Mouse (Mus musculus) intestine, postnatal 0 days (tissue): Measurements from ENCODE around the gene Dscam. TPM values are rescaled to one million over a fixed set of nuclear protein-coding genes. Genes with fewer than 3 reads are reported as not detected.
A peak's percentile ranks its signal among the peaks of the same experiment; 100 is the strongest.

Experiments used
- ATAC-seq: fragments of 200-750 bp; cut with Nextera tagmentation; 2 replicates; pipeline ENCODE4 v1.8.0; 2017; ENCODE audit warnings: mild to moderate bottlenecking, moderate TSS enrichment, moderate library complexity
- H3K27ac ChIP-seq: fragments of 300-500 bp; sonication (generic); 2 replicates; pipeline ENCODE4 v1.5.1; 2014; ENCODE audit warnings: mild to moderate bottlenecking, low read depth, low read length, moderate library complexity
- H3K27me3 ChIP-seq: fragments of 300-500 bp; sonication (generic); replicated peaks from 2 replicates; pipeline ENCODE4 v1.6.1; 2014; ENCODE audit warnings: low read length, mixed read lengths; ENCODE audit not compliant: control insufficient read depth, insufficient read depth
- H3K36me3 ChIP-seq: fragments of 300-500 bp; sonication (generic); 2 replicates; pipeline ENCODE4 v1.6.1; 2014; ENCODE audit warnings: mild to moderate bottlenecking, moderate library complexity; ENCODE audit not compliant: control insufficient read depth, insufficient read depth
- H3K4me1 ChIP-seq: fragments of 300-500 bp; sonication (generic); replicated peaks from 2 replicates; pipeline ENCODE4 v1.6.1; 2014; ENCODE audit warnings: antibody characterized with exemption, low read length, mixed read lengths; ENCODE audit not compliant: control insufficient read depth, insufficient read depth
- H3K4me2 ChIP-seq: fragments of 300-500 bp; sonication (generic); replicated peaks from 2 replicates; pipeline ENCODE4 v1.6.1; 2014; ENCODE audit warnings: low read depth, mild to moderate bottlenecking, moderate library complexity
- H3K4me3 ChIP-seq: fragments of 300-500 bp; sonication (generic); 2 replicates; pipeline ENCODE4 v1.5.1; 2014; ENCODE audit warnings: low read depth, low read length
- H3K9ac ChIP-seq: fragments of 300-500 bp; sonication (generic); 2 replicates; pipeline ENCODE4 v1.6.1; 2014; ENCODE audit warnings: mild to moderate bottlenecking, low read depth, low read length
- H3K9me3 ChIP-seq: fragments of 300-500 bp; sonication (generic); 2 replicates; pipeline ENCODE4 v1.6.1; 2016; ENCODE audit warnings: mixed run types; ENCODE audit not compliant: control insufficient read depth
- CTCF ChIP-seq: sonication (generic); IDR thresholded peaks from 2 replicates; pipeline ENCODE4 v1.5.1; 2016; ENCODE audit warnings: low read depth, mild to moderate bottlenecking, control low read depth, antibody characterized with exemption, moderate library complexity
- WGBS: fragments of 180-500 bp; shearing (Covaris S2); extraction: QIAGEN DNeasy Blood & Tissue Kit; methylation state at CpG from one replicate; pipeline ENCODE4 v1.1.7; 2014; 5-methylcytosine and 5-hydroxymethylcytosine counted together
- polyA plus RNA-seq: library from polyadenylated mRNA; unstranded; fragments of >200 nt; fragmentation: Nextera tagmentation; extraction: Ambion mirVana; gene quantifications from 2 replicates; pipeline ENCODE4 v1.2.1, GENCODE M21; 2015

Dscam gene
- polyA plus RNA-seq, 1 experiment from 2014 or later: 0.25 TPM

GRCm38 (mm10) chr16:96624570-96625411 lies 545.8 kb downstream of the Dscam start:
- no peak for TF ChIP-seq CTCF
- Histone ChIP-seq H3K4me3 (no peak overlapping the region), H3K36me3 (no peaks in the 10 kb centered on the region), H3K4me2 (no peak overlapping the region), H3K27me3 (no peaks in the 10 kb centered on the region), H3K9ac (no peak overlapping the region), H3K9me3 (no peaks in the 10 kb centered on the region), H3K27ac (no peak overlapping the region), H3K4me1 (no peaks in the 10 kb centered on the region)
- peak; percentile 64 for ATAC-seq
- 67% methylated on average over 7 of the region's 7 CpGs for WGBS

DNA sequence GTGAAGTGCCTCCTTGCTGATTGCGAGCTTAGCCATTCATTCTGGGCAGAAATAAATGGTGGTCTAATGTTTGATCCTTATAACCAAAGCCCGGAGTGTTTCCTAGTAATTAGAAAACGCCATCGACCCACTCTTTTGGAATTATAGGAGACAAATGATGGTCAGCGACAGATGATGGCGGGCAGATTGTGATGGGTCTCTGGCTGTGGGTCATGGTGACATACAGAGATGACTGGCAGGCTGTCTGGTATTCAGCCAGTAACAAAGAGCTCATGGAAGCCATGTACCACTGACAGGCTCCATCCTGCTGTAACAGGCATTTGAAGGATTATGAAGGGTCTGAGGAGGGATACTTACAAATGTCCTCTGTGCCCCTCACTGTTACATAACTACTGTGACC lies 549.7 kb downstream of the Dscam start:
- H3K4me1 ChIP-seq: no peaks in the 10 kb centered on the region
- TF ChIP-seq CTCF: no peak

DNA sequence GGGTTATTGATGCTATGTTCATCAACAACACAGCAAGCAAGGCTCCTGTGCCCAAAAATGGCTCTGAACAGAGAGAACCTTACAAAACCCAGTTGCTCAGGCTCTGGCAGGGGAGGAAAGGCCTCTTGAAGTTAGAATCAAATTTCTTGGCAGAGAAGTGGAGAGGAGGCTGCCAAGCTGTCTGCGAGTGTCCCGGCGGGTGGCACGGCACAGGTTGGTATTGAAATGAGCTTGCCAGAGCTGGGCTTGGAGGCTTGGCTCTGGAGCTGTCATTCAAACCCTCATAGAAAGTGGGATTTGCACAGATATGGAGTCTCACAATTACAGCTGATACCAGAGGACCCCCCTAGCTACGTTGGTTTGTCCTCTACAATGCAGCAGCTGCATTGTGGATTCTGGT lies 550.1 kb downstream of the Dscam start:
- Histone ChIP-seq H3K4me2 (no peak overlapping the region), H3K4me1 (no peaks in the 10 kb centered on the region), H3K27me3 (no peaks in the 10 kb centered on the region), H3K36me3 (no peaks in the 10 kb centered on the region), H3K9ac (no peak overlapping the region), H3K27ac (no peak overlapping the region), H3K4me3 (no peak overlapping the region), H3K9me3 (no peaks in the 10 kb centered on the region)
- no peak for TF ChIP-seq CTCF
- 85% methylated on average over 5 of the region's 5 CpGs for WGBS
- no peak for ATAC-seq

More for the DNA sequence above, 549.7 kb downstream of the Dscam start:
- Histone ChIP-seq H3K4me3 (no peak overlapping the region), H3K27ac (no peak overlapping the region), H3K4me2 (no peak overlapping the region), H3K36me3 (no peaks in the 10 kb centered on the region), H3K9me3 (no peaks in the 10 kb centered on the region), H3K9ac (no peak overlapping the region), H3K27me3 (no peaks in the 10 kb centered on the region)
- 92% methylated on average over 6 of the region's 6 CpGs for WGBS
- no peak for ATAC-seq

DNA sequence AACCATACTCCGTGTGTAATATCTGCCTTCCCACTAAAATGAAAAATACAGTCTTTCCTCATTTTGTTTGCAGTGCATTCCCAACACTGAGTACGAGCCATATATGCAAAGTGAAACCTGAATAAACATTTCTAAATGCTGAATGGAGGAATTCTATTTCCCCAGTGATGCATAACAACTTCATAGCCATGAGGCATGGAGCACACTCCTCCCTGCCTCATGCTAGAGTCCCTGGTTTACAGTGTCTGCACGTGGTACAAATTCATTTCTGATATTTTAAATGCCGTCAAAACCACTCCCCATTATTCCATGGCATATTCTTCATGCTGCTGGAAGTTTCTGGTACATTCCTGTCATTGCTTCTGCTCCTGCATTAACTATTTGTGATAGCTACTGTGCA lies 552.8 kb downstream of the Dscam start:
- Histone ChIP-seq H3K9ac (no peak overlapping the region), H3K36me3 (no peaks in the 10 kb centered on the region), H3K4me3 (no peak overlapping the region), H3K9me3 (no peaks in the 10 kb centered on the region), H3K27ac (no peak overlapping the region), H3K27me3 (no peaks in the 10 kb centered on the region), H3K4me1 (no peaks in the 10 kb centered on the region), H3K4me2 (no peak overlapping the region)
- whole genome bisulfite sequencing: 59% methylated on average over 4 of the region's 4 CpGs
- no peak for TF ChIP-seq CTCF
- no peak for ATAC-seq

GRCm38 (mm10) chr16:96613275-96613674 lies 557.3 kb downstream of the Dscam start:
- TF ChIP-seq CTCF: no peak
- Histone ChIP-seq H3K27ac (no peak overlapping the region), H3K4me3 (no peak overlapping the region), H3K36me3 (no peaks in the 10 kb centered on the region), H3K27me3 (no peaks in the 10 kb centered on the region), H3K9me3 (no peaks in the 10 kb centered on the region), H3K9ac (no peak overlapping the region), H3K4me1 (no peaks in the 10 kb centered on the region), H3K4me2 (no peak overlapping the region)
- ATAC-seq: no peak
- 46% methylated on average over 4 of the region's 4 CpGs for WGBS

- Histone ChIP-seq H3K27me3 (no peaks in the 10 kb centered on the region), H3K36me3 (no peaks in the 10 kb centered on the region), H3K9ac (no peak overlapping the region), H3K27ac (no peak overlapping the region), H3K4me2 (no peak overlapping the region), H3K4me1 (no peaks in the 10 kb centered on the region), H3K4me3 (no peak overlapping the region), H3K9me3 (no peaks in the 10 kb centered on the region)
- ATAC-seq: no peak
- WGBS: 74% methylated on average over 1 of the region's 1 CpGs
- peak; percentile 76 for TF ChIP-seq CTCF
These were observed 559.7 kb downstream of the Dscam start for GRCm38 (mm10) chr16:96610806-96611205.
